Mouse (Mus musculus): Measurements from ENCODE around the gene Stoml2. TPM values are rescaled to one million over a fixed set of nuclear protein-coding genes. Genes with fewer than 3 reads are reported as not detected.
A peak's percentile ranks its signal among the peaks of the same experiment; 100 is the strongest.

Stoml2 gene
- total RNA-seq (2022) = 100 to 1,000 TPM in 3 of 4 experiments, 10 to 100 TPM in 1; 97.3 to 121 (median 114) TPM

DNA sequence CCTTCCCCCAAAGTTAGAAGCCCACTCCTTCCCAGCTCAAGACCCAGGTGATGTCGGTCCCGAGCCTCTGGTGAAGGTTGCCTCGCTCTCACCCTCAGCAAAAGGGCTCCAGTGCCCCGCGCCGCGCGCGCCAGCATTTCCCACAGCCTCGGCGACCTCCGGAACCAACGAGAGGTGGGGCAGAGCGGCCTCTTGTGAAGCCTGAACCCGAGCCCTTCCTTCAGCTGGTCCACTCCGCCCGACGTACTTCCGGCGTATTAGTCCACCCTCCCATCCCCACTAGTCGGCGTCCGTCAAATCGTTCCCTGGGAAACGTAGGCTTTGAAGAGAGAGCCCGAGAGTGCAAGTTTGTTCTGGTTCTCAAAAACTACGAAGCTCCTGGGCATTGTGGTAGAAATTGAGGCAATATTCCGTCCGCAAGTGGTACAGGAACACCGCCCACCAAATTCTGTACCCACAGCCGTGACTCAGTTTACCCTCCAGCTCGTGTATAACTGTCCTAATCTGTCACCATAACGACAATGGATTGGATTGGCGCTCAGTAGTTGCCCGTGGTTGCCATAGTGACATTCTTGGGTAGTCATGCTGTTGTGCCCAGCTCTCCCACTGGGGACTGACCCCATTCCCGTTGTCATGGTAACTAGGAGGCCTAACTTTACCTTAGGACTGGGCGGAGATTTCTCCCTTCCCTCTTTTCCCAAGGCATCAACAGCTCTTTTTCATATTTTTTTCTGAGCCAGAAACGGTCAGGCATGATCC is at the start of gene Stoml2:
Stoml2 (minus strand) TSS at position 474 of the 759 bp plus-strand sequence.
- peak; percentile 85 to 92 for DNase-seq (ENCODE audit: low spot score in 2 of 2)

GRCm38 (mm10) chr4:43078071-43078718 is 46.7 kb upstream of the Stoml2 start:
- DNase-seq (ENCODE audit: low spot score in 2 of 2) = no peak

DNA sequence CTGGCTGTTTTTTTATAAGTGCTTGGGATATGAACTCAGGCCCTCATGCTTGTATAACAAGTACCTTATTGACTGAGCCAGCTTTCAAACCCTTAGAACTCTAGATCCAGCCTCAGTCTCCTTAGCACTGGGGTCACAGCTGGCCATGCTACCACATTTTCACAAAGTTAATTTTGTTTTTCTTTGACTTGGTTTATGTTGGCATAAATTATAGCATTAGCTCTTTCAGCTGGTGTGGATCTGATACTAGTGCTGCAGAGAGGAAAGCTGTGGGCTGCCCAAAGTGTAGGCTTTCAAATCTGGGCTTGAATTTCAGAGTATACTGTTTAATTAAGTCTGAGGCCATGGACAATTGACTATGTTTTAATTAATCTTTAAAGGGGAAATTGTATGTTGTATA is 43.4 kb upstream of the Stoml2 start:
- DNase-seq (ENCODE audit: low spot score in 2 of 2) = no peak

DNA sequence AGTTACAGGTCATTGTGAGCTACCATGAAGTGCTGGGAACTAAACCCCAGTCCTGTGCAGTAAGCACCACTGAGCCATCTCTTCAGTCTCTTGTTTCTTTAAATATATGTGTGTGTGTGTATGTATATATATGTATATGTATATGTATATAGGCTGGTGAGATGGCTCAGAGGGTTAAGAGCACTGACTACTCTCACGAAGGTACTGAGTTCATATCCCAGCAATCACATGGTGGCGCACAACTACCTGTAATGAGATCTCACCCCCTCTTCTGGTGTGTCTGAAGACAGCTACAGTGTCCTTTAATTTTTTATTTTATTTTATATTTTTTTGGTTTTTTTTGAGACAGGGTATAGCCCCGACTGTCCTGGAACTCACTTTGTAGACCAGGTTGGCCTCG is 34.0 kb upstream of the Stoml2 start:
- DNase-seq (ENCODE audit: low spot score in 2 of 2) = no peak

DNA sequence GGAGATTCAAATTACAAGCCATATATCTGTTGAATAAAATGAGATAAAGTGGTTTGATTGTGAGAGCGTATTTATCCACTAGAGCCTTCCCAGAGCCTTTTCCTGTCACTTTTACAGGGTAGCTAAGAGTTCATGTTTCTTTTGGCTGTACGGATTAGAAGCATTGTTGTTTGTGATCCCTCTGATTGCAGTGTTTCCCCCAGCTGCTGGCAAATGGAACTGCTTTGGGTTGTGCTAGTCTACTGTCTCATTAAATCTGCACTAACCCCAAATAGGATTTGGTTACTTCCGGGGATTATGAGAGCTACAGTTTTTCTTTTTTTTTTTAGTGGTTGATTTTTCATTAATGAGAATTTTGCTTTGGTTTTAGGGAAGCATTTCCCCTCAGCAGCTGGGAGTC is 28.8 kb upstream of the Stoml2 start:
- no peak for DNase-seq (ENCODE audit: low spot score in 2 of 2)

DNA sequence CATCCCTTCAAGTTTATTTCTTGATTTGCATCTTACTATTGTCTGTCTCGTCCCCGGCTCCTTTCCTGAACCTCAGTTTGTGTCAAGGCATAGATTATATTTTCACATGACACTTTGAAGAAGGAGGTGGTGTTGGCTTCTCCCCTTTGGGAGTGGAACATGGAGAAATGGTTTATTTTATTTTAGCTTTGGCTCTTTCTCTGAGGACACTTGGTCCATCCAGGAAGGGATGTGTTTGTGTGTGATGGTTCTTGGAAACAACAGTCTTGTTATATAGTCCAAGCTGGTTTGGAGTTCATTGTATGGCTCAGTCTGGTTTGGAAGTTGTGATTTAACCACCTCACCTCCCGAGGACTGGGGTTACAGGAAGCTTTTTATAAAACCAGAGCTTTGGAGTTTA is 28.2 kb upstream of the Stoml2 start:
- DNase-seq (ENCODE audit: low spot score in 2 of 2) = no peak

DNA sequence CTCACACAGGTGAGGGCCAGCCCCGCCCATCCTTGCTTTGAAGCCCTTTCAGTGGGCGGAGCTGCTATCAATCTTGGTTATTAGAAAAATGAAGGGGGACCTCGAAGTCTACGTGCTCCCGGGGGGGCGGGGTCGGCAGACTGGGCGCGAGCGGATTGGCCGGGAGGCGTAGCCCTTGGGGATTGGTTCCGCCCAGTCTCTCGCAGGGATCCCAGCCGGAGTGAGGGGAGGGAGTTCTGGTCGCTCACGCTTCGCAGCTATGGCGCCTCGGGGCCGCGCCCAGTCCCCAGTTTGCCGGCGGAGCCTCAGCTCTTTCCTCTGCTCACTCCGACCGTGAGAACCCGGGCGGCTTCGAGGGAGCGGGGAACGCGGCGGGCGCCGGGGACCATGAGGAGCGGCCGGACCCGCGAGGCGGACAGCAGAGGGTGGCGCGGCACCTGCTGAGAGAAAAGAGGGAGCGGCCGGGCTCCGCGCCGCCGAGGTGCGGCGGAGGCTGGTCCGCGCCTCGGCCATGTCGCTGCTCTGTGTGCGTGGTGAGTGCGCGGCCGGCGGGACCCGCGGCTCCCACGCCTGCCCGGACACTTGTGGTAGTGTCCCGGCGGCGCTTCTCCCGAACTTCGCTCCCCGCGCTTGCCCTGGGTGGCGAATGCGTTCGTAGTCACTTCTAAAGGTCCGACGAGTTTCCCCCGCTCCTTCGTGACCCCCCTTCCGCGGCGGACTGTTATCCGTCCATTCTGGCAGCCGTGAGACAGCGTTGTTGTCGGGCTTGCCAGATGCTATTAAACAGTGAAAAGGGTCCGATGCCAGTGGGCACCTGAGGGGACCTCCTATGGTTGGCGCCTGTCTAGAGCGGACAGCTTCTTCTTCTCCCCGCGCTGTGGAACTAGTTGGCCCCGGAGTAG is 27.5 kb upstream of the Stoml2 start, which contains the start of gene Unc13b:
Unc13b (plus strand) TSS at position 201 of the 902 bp plus-strand sequence.
- peak; percentile 57 to 80 for DNase-seq (ENCODE audit: low spot score in 2 of 2)

DNA sequence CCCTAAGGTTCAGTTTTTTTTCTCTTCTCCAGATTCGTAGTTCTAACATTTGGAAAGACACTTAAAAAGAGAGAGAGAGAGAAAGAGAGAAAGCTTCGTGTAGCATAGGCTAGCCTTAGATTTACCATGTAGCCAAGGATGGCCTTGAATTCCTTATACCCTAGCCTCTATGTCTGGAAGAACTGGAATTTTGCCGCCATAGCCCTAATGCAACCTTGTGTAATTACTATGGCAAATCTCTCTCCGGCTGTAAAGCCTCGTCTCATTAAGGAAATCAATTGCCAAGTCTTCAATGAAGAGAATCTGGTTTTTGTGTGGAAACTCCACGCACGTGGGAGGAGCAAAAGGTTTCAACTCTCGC is 26.9 kb upstream of the Stoml2 start:
- DNase-seq (ENCODE audit: low spot score in 2 of 2) = no peak

DNA sequence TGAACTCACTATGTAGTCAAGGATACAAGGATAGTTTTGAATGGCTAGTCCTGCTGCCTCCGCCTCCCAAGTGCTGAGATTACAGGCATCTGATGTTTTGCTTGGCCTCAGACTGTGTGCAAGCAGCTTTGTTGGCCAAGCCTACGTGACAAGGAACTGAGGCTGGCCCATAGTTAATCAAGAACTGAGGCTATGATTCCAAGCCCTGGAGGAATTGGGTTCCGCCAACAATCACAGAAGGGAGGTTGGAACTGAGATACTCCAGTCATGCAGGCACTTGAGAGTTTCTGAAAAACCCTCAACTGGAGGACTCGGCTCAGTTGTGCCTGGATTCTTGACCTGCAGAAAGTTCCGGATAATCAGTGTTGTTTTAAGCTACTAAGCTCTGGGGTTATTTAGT is 26.1 kb upstream of the Stoml2 start:
- no peak for DNase-seq (ENCODE audit: low spot score in 2 of 2)

DNA sequence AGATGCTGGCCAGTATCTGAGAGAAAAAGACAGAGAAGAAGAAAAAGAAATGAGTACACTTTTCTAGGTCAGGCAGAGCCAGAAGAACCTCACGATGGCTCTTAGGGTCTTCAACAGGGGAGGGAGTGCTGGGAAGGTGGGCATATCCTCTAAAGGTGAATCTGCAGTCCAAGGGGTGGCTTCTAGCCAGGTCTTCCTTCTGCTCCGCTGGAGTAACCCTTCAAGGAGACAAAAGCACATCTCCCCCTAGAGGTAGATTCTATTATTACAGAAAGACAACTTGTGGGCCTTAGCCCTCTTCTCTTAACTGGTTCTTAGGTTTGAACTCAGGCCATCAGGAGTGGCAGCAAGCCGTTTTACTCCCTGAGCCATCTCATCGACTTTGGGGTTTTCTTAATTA is 21.1 kb upstream of the Stoml2 start:
- DNase-seq (ENCODE audit: low spot score in 2 of 2) = no peak

DNA sequence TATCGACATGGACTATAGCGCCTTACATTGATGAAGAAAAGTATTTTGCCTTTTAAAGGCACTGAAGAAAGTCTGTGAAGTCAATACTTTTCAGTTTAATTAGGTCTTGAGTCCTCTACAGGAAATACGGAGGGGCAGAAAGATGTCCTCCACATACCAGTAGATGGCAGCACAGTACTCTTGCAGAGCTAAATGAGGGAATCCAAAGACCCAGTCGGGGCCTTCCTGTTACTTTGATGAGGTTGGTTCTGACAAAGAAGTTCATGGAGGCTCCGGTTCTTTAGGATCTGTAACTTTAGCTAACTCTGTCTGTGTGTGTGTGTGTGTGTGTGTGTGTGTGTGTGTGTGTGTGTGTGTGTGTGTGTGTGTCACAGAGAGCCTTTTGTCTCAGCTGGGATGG is 15.7 kb upstream of the Stoml2 start:
- peak in 1 of 2 experiments; percentile 70 for DNase-seq (ENCODE audit: low spot score in 2 of 2)

GRCm38 (mm10) chr4:43046607-43047006 is 15.1 kb upstream of the Stoml2 start:
- no peak for DNase-seq (ENCODE audit: low spot score in 2 of 2)

- peak; percentile 89 to 92 for DNase-seq (ENCODE audit: low spot score in 2 of 2)
Observed at GRCm38 (mm10) chr4:43045659-43046302, 14.3 kb upstream of the Stoml2 start, which contains the start of gene Fam214b. Fam214b (minus strand) TSS chr4:43046220.

DNA sequence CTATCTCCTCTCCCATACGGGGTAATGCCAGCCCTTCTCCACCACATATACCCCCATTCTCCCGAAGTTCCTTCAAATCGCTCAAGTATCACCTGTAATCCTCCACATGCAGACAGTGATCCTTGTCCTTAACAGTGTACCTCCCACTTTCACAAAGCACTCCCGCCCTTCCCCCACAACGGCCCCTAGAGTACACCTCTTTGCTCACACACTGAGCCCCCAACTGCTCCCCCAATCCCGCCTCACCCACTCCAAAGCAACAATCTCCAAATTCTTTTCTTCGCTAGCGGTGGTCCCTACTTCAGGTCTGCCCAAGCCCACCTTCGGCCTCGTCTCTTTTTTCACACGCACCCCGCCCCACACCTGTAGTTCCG is 13.8 kb upstream of the Stoml2 start:
- DNase-seq (ENCODE audit: low spot score in 2 of 2) = no peak

DNA sequence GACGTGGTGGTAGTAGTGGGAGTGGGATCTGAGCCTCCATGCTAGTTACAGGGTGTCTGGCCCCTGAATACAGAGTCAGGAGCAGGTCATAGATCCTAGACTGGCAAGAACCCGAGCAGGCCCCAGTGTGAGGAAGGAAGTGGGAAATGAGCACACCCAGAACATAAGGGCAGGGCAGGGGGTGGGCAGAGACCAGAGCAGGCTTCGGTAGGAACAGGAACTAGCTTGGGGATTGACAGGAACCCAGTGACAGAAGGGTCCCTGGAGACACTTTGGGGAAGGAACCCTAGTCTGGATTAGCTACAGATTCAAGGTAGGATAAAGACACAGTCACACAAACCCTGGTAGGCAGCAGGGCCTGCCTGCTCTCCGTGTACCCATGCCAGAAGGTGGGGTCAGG is 13.2 kb upstream of the Stoml2 start:
- peak in 1 of 2 experiments; percentile 17 for DNase-seq (ENCODE audit: low spot score in 2 of 2)

- DNase-seq (ENCODE audit: low spot score in 2 of 2) = peak in 1 of 2 experiments; percentile 69
Observed at GRCm38 (mm10) chr4:43043644-43044357, 12.3 kb upstream of the Stoml2 start.

GRCm38 (mm10) chr4:43040881-43041547 is 9.5 kb upstream of the Stoml2 start:
- DNase-seq (ENCODE audit: low spot score in 2 of 2) = peak in 1 of 2 experiments; percentile 15

DNA sequence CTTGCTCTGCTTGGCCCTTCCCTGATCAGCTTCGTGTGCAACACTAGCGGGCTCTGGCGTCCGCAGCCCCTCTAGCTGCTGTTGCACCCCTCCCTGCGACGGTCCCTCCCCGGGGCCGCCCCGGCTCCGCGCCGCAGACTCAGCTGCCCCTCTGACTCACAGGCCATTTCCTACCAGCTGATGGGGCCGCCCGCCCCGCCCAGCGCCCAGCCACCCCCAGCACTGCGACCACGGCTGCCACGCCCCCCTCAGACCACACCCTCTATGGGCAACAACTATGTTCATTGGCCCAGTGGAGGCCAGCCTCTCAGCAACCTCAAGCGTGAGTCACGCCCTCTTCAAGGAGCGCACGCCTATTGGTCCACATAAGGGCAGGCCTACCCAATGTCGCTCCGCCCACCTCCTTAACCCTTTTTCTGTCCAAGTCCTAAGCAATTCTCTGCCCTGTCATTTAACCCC is 8.6 kb upstream of the Stoml2 start:
- DNase-seq (ENCODE audit: low spot score in 2 of 2) = peak; percentile 65 to 98

GRCm38 (mm10) chr4:43039609-43040008 is 8.1 kb upstream of the Stoml2 start:
- no peak for DNase-seq (ENCODE audit: low spot score in 2 of 2)
